Mouse (Mus musculus) adrenal gland, adult 8-10 months (tissue): ENCODE measurements around the gene Fam160a1. TPM values are rescaled to one million over a fixed set of nuclear protein-coding genes. Genes with fewer than 3 reads are reported as not detected.
A peak's percentile ranks its signal among the peaks of the same experiment; 100 is the strongest.

Experiments
- DNase-seq: peaks from one replicate; pipeline ENCODE4 v3.0.0; 2022
- total RNA-seq, 4 experiments: library from RNA; stranded (reverse); gene quantifications; 2 replicates each; pipeline ENCODE4 v1.2.4; 2022

Gene Fam160a1
- total RNA-seq, 4 experiments from 2014 or later = 8.3 to 14.5 (median 11.7) TPM

- DNase-seq = no peak
Observed at GRCm38 (mm10) chr3:85746116-85746515, 71.0 kb downstream of the Fam160a1 start.

- DNase-seq = no peak
Observed at GRCm38 (mm10) chr3:85741767-85742166, 75.3 kb downstream of the Fam160a1 start.

- DNase-seq = no peak
Observed at GRCm38 (mm10) chr3:85738591-85738990, 78.5 kb downstream of the Fam160a1 start.

GRCm38 (mm10) chr3:85733939-85734729 is 83.0 kb downstream of the Fam160a1 start:
- DNase-seq = no peak

GRCm38 (mm10) chr3:85727171-85727570 is 89.9 kb downstream of the Fam160a1 start:
- DNase-seq = no peak

DNA sequence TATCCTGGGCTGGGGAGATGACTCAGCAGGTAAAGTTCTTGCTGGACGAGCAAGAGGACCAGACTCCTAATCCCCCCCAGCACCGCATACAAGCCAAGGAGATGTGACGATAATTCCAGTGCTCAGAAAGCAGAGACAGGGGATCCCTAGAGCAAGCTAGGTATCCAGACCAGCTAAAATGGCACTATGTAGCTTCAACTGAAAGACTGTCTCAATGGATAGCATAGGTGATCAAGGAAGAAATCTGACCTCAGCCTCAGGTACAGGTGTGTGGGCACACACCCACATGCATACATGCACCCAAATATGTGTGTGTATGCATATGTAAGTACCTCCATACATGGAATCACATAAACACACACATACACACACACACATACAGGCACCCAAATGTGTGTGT is 91.1 kb downstream of the Fam160a1 start:
- no peak for DNase-seq

DNA sequence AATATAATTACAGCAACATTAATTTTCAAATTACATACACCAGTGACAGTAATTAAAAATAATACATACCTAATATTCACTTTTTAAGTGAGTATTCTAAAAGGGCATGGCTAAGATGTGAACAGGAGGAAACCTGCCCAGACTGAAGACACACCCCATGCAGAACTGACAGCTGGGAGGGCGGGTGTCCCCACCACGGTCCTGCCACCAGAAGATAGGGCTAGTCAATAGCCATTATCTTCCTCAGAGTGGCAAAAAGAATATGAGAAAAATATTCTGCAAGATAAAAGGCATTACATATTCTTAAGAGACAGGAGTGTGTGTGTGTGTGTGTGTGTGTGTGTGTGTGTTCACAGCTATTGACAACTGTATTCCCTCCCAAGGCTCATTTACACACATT is 92.0 kb downstream of the Fam160a1 start:
- DNase-seq = no peak

- peak; percentile 15 for DNase-seq
Observed at GRCm38 (mm10) chr3:85722581-85722980, 94.5 kb downstream of the Fam160a1 start.

DNA sequence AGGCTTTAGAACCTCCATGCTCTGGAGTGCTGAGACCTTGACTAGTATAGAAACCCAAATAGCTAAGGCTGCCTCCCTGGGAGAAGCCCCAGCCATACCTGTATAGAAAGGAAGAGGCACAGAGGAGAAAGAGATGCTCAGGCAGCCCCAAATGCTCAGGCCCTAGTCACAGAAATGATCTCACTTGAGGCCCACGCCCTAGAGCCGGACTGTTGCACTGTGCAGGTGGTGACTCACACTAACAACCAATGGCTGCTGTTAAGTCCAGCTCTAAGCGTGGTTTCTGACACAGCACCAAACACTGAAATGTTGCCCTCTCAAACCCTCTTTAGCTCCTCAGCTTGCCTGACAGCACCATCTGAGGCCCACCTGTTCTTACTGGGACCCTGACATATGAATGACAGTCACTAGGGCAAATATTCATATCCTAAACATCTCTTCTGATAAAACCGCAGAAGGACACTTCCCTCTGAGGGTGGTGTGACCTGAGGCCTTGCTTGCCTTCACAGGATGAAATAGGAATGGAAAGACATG is 101.3 kb downstream of the Fam160a1 start:
- peak; percentile 19 for DNase-seq

DNA sequence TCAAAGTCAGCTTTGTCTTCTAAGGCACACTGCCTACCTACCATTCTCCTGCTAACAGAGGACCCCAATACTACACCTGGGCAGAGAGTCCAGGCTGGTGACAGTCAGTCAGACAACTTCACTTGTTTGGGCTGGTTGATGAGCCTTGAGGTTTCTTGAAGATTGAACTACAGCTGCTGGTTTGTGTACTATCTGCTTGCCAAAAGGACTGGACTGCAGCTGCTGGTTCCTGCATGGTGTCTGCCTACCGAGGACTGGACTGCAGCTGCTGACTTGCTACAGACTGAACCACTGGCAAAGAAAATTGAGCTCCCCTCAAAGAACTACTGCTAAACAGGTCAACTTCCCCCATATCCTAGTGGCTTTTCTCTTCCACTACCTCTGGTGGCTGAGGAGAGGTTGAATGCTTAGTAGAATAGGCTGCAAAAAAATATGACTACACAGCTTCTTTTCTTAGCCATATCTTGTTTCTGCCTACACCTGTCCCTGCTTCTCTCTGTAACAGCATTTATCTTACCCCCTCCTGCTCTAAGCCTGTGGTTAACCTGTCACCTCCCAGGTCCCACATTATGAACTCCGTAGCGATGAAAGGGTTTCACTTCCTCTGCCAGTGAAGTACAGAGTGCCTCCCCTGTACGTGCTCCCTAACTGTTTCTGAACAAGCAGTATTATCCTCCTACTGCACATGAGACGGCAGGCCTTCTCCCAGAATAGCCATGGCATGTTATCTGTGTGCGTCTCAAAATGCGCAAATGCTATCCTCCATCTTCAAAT is 103.0 kb downstream of the Fam160a1 start:
- DNase-seq = no peak

- DNase-seq = no peak
Observed at GRCm38 (mm10) chr3:85710695-85711094, 106.4 kb downstream of the Fam160a1 start.

DNA sequence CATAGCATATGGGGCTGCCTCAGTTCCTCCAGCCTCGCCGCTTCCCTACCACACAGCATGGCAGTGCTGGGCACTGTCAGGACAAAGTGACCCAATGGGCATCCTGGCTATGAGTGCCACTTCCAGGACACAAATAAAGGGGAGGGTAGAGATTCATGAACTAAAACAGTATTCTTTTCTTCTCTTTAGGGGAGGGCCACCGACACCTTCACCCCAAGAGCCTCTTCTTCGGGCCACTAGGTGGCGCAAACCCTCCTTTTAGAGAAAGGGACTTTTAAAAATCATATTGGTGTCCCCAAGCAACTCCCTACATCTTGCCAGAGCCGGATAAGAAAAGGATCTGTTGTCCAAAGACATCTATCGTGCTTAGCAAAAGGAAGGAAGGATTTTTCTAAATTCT is 109.7 kb downstream of the Fam160a1 start:
- peak; percentile 18 for DNase-seq

DNA sequence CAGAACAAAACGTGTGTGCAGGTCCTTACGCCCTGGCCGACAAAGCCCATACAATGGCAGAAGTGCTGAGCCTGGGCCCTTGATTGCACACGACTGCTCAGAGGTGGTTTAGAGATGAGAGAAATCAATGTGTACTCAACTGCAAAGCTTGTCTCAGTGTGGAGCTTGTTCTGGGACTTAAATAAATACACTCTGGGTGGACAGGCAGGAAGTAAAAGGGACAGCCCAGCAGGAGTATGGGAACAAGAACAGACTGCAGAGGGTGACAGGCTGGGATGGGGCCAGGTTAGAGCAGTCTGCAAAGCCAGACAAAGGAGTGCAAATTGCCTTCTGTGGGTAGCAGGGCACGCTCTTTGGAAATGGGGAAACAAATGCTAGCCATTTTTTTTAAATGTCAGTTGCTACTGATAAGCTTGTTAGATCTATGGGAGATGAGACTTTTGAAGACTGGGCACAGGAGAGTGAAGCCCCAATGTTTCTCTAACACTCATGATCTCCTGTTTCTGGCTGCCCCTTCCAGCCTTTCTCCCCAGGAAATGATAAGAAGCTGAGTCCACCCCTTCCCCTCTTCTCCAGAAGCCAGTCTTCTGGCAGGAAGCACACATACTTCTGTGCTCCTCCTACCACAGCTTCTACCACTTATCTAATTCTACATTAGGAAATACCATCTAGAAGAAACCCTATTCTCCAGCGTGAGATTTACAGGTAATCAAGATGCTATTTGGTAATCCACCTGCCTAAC is 113.8 kb downstream of the Fam160a1 start:
- no peak for DNase-seq

GRCm38 (mm10) chr3:85698496-85698895 is 118.6 kb downstream of the Fam160a1 start:
- DNase-seq = no peak

DNA sequence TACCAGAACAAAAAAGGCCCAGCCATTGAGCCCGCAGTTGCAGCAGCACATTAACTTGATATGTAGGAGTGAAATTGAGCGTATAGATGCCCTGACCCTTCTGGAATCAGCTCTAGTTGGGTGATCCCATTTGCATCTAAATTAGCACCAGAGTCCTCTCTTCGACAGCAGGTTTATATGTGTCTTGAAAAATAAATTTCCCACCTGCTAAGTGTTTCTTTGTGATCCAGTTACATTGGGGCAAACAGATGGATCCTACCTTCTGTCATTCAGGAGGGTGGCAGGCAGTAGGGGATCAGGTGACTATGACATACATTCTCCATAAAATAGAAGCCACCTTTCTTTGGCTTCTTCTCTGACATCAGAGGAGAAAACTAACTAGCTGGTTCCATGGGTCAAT is 122.0 kb downstream of the Fam160a1 start:
- DNase-seq = no peak

- no peak for DNase-seq
Observed at GRCm38 (mm10) chr3:85693013-85693412, 124.1 kb downstream of the Fam160a1 start.

GRCm38 (mm10) chr3:85691134-85691533 is 126.0 kb downstream of the Fam160a1 start:
- DNase-seq = no peak

GRCm38 (mm10) chr3:85688341-85688740 is 128.8 kb downstream of the Fam160a1 start:
- no peak for DNase-seq

- no peak for DNase-seq
Observed at GRCm38 (mm10) chr3:85685271-85685670, 131.8 kb downstream of the Fam160a1 start.

- no peak for DNase-seq
Observed at GRCm38 (mm10) chr3:85683618-85684017, 133.5 kb downstream of the Fam160a1 start.

GRCm38 (mm10) chr3:85681136-85681535 is 136.0 kb downstream of the Fam160a1 start:
- no peak for DNase-seq

DNA sequence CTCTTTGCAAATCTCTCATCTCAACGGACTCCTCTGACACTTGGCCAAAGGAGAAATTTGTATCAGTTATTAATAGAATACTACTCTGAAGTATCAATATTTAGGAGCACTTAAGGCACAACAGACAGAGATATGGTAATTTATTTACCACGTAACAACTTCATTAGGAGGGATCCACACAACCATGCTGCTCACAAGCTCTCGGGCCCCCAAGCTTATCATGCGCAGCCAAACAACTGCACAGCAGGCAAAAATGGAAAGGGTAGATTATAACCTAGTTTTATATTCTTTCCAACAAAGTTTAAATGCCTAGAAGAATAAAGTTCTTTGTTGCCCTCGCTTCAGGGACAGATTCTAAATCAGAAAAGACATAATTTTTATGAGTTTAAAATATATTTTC is 137.1 kb downstream of the Fam160a1 start:
- no peak for DNase-seq
